Mouse (Mus musculus) urinary bladder, postnatal 25 days (tissue): ENCODE measurements around the gene Slc39a11.

Experiments
- DNase-seq: peaks from one replicate; pipeline ENCODE4 v3.0.0; 2022; ENCODE audit warnings: low spot score

Gene Slc39a11

DNA sequence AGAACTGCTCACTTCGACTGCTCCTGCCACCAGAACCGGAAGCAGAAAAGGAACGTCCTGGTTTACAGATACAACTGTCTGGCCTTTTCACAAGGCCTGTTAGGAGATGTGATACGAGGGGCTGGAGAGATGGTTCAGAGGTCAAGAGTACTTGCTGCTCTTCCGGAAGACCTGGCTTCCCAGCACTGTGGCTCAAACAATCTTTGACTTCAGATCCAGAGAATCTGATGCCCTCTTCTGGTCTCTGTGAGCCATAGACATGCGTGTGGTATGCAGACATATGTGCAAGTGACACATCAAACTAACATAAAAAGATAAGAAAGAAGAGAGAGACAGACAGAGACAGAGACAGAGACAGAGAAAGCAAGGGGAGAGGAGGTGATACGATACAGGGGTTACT, 17.6 kb downstream of the Slc39a11 start:
- no peak for DNase-seq

GRCm38 (mm10) chr11:113631862-113632261, 18.0 kb downstream of the Slc39a11 start:
- DNase-seq: no peak

- DNase-seq: no peak
Measured at GRCm38 (mm10) chr11:113631302-113631701, 18.6 kb downstream of the Slc39a11 start.

GRCm38 (mm10) chr11:113630642-113631041, 19.2 kb downstream of the Slc39a11 start:
- DNase-seq: no peak

GRCm38 (mm10) chr11:113627785-113628184, 22.1 kb downstream of the Slc39a11 start:
- DNase-seq: no peak

DNA sequence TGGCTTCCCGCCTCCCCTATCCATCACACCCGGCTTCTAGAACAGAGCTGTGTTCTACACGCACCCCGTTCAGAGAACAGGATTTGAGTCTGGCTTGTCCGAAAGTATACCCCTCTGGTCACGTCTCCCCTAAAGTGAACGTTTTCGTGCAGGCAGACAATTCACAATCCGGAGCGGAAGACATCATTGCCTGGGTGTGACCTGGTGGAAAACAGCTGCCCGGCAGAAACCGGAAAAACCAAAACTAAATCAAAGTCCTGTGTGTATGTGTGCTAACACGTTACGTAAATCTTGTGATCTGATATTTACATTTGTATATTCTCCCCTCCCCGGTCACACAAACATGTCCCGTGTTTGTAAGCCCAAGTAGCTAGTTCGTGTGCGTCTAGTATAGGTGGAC, 24.4 kb downstream of the Slc39a11 start:
- DNase-seq: no peak

DNA sequence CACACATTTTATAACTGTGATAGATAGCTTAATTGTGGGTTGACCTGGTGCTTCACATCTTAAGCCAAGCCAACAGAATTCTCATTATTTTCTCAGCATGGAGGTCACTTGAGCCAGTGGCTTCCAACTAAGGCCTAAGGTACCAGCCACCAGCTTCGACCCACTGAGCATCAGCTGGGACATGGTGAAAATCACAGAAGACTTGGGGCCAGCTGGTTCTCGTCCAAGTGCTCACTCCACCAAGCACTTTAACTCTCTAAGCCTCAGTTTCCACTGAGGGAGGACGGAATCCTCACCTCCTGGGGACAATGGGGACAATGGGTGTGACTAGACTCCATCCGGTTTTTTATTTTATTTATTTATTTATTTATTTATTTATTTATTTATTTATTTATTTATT, 27.9 kb downstream of the Slc39a11 start:
- DNase-seq: no peak

- no peak for DNase-seq
Measured at GRCm38 (mm10) chr11:113621001-113621400, 28.9 kb downstream of the Slc39a11 start.

DNA sequence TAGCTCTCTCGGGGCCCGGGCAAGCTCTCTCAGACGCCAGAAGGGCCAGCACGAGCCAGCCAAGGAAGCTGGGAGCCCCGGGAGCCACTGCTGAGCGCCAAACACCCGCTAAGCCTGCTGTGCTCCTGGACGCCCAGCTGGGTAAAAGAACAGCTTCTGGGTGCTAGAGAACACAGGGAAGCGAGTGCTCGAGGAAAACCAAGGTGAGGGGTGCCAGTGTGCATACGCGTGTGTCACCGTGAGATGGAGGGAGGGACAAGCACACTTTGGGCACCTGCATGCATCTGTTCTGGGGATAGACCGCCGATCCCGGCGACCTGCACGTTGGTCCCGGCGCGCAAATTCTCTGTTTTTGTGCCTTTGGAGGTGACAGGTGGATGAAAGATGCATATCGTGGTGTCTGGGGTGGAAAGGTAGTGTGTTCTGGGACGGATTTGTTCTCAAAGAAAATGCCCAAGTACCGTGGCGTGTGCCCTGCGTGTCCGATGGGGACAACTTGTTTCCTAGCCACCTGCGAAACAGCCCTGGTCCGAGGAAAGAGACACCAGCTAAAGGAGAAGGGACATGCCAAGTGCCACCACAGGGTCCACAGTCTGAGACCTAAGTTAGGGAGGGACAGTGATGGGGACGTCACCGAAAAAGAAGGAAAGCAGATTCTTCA, 30.3 kb downstream of the Slc39a11 start:
- no peak for DNase-seq

GRCm38 (mm10) chr11:113618672-113619419, 31.0 kb downstream of the Slc39a11 start, which contains the start of gene Sstr2:
Sstr2 (plus strand) TSS chr11:113619342.
- DNase-seq: peak; percentile 43

DNA sequence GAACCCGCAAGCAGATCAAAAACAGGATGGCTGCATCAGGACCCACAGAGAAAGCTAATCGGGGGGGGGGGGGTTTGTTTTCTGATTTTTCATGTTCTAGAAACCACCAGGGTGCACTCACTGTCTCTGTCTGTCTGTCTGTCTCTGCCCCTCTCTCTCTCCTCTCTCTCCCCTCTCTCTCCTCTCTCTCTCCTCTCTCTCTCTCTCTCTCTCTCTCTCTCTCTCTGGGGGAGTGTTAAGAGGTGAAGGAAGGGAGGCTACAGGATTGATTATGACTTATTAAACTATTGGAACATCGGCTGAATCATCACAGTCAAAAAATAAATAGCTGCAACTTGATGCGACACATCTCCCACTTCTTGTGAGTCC, 31.6 kb downstream of the Slc39a11 start:
- no peak for DNase-seq

- DNase-seq: peak; percentile 65
Measured at GRCm38 (mm10) chr11:113617132-113617911, 32.6 kb downstream of the Slc39a11 start.

DNA sequence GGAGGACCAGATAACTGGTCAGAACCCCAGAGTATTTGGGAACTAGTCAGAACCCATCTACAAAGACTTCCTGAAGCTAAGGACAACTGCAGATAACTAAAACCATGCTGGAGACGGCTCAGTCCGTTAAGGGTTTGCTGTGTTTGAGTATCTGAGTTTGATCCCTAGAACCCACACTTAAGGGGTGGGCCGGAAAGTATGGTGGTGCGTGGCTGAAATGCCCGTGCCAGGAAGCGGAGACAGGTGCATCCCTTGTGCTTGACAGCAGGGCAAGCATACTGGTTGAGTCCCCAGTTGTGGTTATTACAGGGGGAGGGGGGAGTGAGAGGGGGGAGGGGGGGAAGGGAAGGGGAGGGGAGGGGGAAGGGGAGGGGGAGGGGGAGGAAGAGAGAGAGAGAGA, 35.4 kb downstream of the Slc39a11 start:
- DNase-seq: no peak

- DNase-seq: no peak
Measured at GRCm38 (mm10) chr11:113611664-113612611, 37.9 kb downstream of the Slc39a11 start.

DNA sequence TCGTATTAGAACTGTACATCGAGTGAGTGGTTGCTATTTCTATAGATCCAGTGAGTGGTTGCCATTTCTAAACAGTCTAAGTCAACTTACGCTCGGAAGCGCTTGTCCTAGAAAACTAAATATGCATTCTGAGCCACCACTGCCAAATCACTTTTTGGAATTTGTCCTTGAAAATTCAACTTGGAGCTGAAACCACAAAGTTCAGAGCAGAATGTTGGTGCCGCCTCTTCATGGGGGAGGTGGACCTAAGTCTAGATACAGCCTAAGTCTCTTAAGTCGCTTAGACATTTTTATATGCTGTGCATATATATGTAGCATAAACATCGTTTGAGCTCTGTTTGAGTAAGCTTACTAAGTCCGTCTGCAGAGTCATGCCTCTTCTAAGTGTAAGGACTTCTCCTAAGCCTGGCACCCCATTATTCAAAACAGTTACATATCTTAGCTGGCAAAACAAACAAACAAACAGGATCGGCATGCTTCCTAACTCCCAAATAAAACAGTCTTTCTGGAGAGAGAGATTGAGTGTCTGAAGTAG, 38.7 kb downstream of the Slc39a11 start:
- no peak for DNase-seq

DNA sequence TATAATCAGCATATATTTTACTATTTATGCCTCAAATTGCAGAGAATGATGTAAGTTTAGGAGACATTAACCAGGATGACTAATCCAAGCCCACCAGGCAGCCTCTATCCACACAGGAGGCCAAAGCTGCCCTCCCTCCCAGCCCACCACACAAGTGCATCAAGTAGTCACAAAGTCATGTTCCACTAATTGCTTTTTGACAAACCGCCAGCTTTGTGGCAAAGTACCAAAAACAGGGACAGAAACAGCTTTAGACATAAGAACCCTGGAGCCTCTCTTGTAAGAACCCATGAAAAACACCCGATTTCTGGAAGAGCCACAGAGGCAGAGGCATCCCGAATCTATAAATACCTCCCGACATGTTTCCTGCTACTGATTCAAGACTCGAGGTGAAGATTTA, 39.6 kb downstream of the Slc39a11 start:
- no peak for DNase-seq

DNA sequence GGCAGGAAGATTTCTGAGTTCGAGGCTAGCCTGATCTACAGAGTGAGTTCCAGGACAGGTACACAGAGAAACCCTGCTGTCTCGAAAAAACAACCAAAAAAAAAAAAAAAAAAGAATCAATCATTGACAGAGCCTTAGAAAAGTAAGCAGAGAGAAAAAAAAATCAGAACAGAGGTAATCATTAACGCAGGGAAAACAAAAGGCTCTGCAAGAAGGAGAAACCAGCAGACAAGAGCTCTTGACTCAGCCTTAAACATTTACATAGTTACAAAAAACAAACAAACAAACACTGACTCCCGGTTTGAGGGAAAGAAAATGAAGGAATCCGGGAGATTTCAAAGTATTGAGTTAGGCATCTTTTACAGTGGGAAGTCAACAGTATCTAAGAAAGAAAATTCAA, 40.3 kb downstream of the Slc39a11 start:
- DNase-seq: no peak

- no peak for DNase-seq
Measured at GRCm38 (mm10) chr11:113607556-113607955, 42.3 kb downstream of the Slc39a11 start.

DNA sequence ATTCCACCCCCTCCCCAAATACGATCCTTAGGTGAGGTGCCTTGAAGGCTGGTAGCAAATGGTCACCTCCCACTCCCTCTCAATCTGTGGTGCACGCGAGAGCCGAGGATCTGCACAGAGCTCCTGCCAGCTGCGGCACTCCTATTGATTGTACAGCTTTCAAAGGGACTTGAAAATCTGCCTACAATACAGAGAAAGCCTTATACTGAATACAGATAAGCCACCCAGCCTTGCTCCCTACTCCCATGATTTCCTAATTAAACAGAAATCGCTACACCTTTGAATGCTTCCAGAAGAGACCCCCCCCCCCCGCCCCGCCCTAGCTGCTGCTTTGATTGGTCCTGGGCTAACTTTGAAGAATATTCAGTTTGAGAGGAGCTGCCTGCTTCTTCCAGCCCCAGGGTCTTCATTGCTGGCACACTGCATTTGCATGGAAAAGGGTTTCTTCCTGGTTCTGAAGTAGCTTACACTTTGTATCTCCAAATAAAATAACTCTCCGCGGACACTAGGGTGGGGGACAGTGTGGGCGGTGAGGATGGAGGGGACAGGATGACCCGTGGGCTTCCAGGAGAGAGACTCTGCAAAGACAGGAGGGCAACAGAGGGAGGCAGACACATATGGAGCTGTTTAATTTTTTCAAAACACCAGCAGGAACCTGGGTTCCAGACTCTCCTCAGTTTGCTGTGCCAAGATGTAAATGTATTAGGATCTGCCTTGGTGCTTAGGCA, 48.1 kb downstream of the Slc39a11 start:
- DNase-seq: no peak

- no peak for DNase-seq
Measured at GRCm38 (mm10) chr11:113600526-113601245, 49.2 kb downstream of the Slc39a11 start.
